Mouse (Mus musculus) kidney, embryonic 16.5 days (tissue): ENCODE results near the gene Scn5a. TPM values are rescaled to one million over a fixed set of nuclear protein-coding genes. Genes with fewer than 3 reads are reported as not detected.

ENCODE experiments used
- ATAC-seq: fragments of 200-750 bp; cut with Nextera tagmentation; 2 replicates; pipeline ENCODE4 v1.8.0; 2017; ENCODE audit warnings: moderate TSS enrichment; ENCODE audit not compliant: low FRiP score, low TSS enrichment
- H3K27ac ChIP-seq: fragments of 300-500 bp; sonication (generic); 2 replicates; pipeline ENCODE4 v1.5.1; 2014; ENCODE audit warnings: low read length
- H3K27me3 ChIP-seq: fragments of 300-500 bp; sonication (generic); 2 replicates; pipeline ENCODE4 v1.6.1; 2014; ENCODE audit warnings: low read length, control low read depth, mixed read lengths; ENCODE audit not compliant: insufficient read depth
- H3K36me3 ChIP-seq: fragments of 300-500 bp; sonication (generic); 2 replicates; pipeline ENCODE4 v1.6.1; 2014; ENCODE audit warnings: low read length, control low read depth, mixed read lengths; ENCODE audit not compliant: insufficient read depth
- H3K4me1 ChIP-seq: fragments of 300-500 bp; sonication (generic); 2 replicates; pipeline ENCODE4 v1.6.1; 2014; ENCODE audit warnings: low read length, control low read depth, mixed read lengths; ENCODE audit not compliant: insufficient read depth
- H3K4me2 ChIP-seq: fragments of 300-500 bp; sonication (generic); replicated peaks from 2 replicates; pipeline ENCODE4 v1.6.1; 2014; ENCODE audit warnings: low read depth, low read length
- H3K4me3 ChIP-seq: fragments of 300-500 bp; sonication (generic); 2 replicates; pipeline ENCODE4 v1.5.1; 2014; ENCODE audit warnings: mild to moderate bottlenecking, low read length
- H3K9ac ChIP-seq: fragments of 300-500 bp; sonication (generic); replicated peaks from 2 replicates; pipeline ENCODE4 v1.6.1; 2014; ENCODE audit warnings: low read length
- H3K9me3 ChIP-seq: fragments of 300-500 bp; sonication (generic); 2 replicates; pipeline ENCODE4 v1.6.1; 2016; ENCODE audit warnings: low read length, control low read depth
- WGBS: fragments of 180-500 bp; shearing (Covaris S2); extraction: QIAGEN DNeasy Blood & Tissue Kit; methylation state at CpG from one replicate; pipeline ENCODE4 v1.1.7; 2014; 5-methylcytosine and 5-hydroxymethylcytosine counted together
- polyA plus RNA-seq: library from polyadenylated mRNA; unstranded; fragments of >200 nt; fragmentation: Nextera tagmentation; extraction: Ambion mirVana; gene quantifications from 2 replicates; pipeline ENCODE4 v1.2.1, GENCODE M21; 2015

Gene Scn5a
- 0.13 and 0.25 TPM in 2 replicates for polyA plus RNA-seq

DNA sequence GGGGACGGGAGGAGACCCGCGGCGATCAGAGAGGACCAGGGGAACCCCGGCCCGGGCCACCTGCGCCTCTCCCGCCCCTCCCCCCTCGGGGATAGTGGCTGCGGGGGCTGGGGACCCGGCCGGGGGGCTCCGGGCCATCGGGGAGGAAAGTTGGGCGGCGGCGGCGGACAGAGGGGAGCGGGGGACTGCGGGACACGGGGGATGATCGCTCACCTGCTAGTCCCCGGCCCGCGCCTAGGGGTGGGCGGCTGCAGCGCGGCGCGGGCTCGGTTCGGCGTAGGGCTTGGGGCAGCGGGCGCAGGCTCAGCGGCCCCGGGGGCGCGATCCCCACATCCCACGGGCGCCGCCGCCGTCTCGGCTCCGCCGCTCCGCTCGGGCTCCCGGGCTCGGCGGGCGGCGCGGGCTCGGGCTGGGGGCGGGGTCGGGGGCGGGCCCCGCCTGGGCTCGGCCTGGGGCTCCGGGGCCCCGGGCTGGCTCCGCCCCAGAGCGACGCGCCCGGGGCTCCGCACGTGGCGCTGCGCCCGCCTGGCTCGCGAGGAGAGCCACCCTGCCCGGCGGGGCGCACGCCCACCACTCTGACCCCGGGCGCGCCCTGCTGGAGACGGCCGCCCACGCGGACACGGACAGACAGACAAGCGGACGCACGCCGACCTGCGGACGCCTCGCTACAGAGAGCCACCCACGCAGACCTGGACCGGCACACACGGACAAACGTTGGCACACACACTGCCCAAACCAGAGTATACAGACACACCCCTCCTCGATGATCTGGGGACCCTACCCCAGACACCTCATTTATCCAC lies at the start of gene Scn5a:
TSS of gene Scn5a (minus strand) at position 381 of the 803 bp plus-strand sequence.
- ATAC-seq: peak; percentile 89
- Histone ChIP-seq H3K36me3 (no peaks in the 10 kb centered on the region), H3K9ac (peak within 1 kb of the TSS; percentile 57), H3K4me3 (peak within 1 kb of the TSS; percentile 58), H3K4me1 (peaks cover 8% of the 10 kb centered on the region; the same call in 1 of the 2 replicates), H3K27me3 (peaks cover 83% of the 10 kb centered on the region), H3K4me2 (peak within 1 kb of the TSS; percentile 86), H3K9me3 (no peaks in the 10 kb centered on the region), H3K27ac (no peak within 1 kb of the TSS)
- WGBS: under 1% methylated on average over 68 of the region's 99 CpGs

DNA sequence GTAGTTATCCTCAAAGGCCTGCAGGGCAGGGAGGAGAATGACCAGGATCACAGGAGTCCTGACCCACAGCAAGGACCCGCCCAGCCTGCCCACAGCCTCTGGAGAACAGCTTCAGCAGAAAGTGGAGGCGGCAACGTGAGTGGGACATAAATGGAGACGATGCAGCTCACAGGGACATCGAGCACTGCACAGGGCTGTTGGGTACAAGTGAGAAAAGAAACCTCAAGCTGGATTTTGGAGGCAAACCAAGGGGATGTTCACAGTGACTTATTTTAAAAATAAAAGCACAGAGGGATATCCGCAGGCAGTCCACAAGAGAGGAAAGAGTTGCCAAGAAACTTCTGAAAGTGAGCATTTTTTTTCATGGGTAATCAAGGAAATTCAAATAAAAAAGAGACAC lies 48.4 kb upstream of the Scn5a start:
- H3K9me3 ChIP-seq: peaks cover 6% of the 10 kb centered on the region; the same call in 1 of the 2 replicates
- H3K9ac ChIP-seq: no peak overlapping the region
- H3K27me3 ChIP-seq: peaks cover 72% of the 10 kb centered on the region
- no peak overlapping the region for H3K4me3 ChIP-seq
- WGBS: 72% methylated on average over 6 of the region's 6 CpGs
- H3K27ac ChIP-seq: no peak overlapping the region
- no peak for ATAC-seq
- H3K4me2 ChIP-seq: no peak overlapping the region
- peaks cover 11% of the 10 kb centered on the region; the same call in 1 of the 2 replicates for H3K4me1 ChIP-seq
- no peaks in the 10 kb centered on the region for H3K36me3 ChIP-seq

DNA sequence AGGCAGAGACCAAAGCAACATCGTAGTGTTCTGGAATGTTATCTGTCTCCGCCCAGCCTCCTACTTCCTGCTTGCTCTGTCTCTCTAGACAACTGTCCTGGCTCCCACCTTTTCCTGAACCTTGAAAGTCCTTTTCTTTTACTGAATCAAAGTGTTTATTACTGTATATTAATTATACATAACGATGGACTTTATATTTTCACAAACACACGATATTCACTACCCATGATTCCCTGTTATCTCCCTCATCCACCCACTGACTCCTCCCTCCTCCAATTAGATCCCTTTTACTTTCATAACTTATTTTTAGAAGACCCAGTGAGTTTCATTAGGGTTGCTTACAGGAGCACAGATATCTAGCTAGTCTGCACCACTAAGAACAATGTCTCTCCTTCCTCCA lies 45.3 kb upstream of the Scn5a start:
- Histone ChIP-seq H3K4me2 (no peak overlapping the region), H3K27ac (no peak overlapping the region), H3K4me1 (no peaks in the 10 kb centered on the region), H3K9me3 (peaks cover 6% of the 10 kb centered on the region; the same call in 1 of the 2 replicates), H3K4me3 (no peak overlapping the region), H3K27me3 (peaks cover 54% of the 10 kb centered on the region), H3K36me3 (no peaks in the 10 kb centered on the region), H3K9ac (no peak overlapping the region)
- 72% methylated on average over 4 of the region's 4 CpGs for WGBS
- ATAC-seq: no peak

DNA sequence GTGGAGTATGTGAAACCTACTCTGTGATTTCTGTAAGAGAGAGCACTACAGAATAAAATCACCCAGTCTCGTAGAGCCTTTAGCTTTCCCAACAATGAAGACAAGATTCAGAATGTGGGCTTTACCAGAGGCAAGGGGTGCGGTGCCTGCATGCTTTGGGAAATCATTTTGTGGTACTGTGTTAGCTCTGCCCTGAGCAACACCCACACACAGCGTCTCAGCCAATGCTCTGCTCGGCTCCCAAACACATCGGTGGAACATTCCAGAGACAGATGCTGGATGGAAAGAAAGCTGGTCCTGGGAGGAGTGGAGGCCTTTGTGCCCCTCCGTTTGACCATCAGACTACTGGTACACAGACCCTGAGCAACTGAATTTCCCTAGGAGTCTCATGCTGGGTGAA lies 36.0 kb upstream of the Scn5a start:
- ATAC-seq: no peak

GRCm38 (mm10) chr9:119610563-119611166 lies 31.8 kb upstream of the Scn5a start:
- no peaks in the 10 kb centered on the region for H3K4me1 ChIP-seq
- H3K4me2 ChIP-seq: no peak overlapping the region
- ATAC-seq: no peak
- no peak overlapping the region for H3K4me3 ChIP-seq
- no peaks in the 10 kb centered on the region for H3K36me3 ChIP-seq
- H3K9ac ChIP-seq: no peak overlapping the region
- 91% methylated on average over 7 of the region's 7 CpGs for WGBS
- no peak overlapping the region for H3K27ac ChIP-seq
- no peaks in the 10 kb centered on the region for H3K9me3 ChIP-seq
- peaks cover 7% of the 10 kb centered on the region for H3K27me3 ChIP-seq

More for the DNA sequence above, 36.0 kb upstream of the Scn5a start:
- Histone ChIP-seq H3K27ac (no peak overlapping the region), H3K9ac (no peak overlapping the region), H3K27me3 (peaks cover 25% of the 10 kb centered on the region), H3K4me3 (no peak overlapping the region), H3K9me3 (no peaks in the 10 kb centered on the region), H3K4me1 (no peaks in the 10 kb centered on the region), H3K4me2 (no peak overlapping the region), H3K36me3 (no peaks in the 10 kb centered on the region)
- 75% methylated on average over 6 of the region's 6 CpGs for WGBS

GRCm38 (mm10) chr9:119606906-119607305 lies 28.1 kb upstream of the Scn5a start:
- H3K27ac ChIP-seq: no peak overlapping the region
- H3K9me3 ChIP-seq: no peaks in the 10 kb centered on the region
- peaks cover 4% of the 10 kb centered on the region; the same call in 1 of the 2 replicates for H3K27me3 ChIP-seq
- no peak overlapping the region for H3K4me2 ChIP-seq
- WGBS: 87% methylated on average over 5 of the region's 5 CpGs
- H3K4me3 ChIP-seq: no peak overlapping the region
- no peaks in the 10 kb centered on the region for H3K36me3 ChIP-seq
- no peak overlapping the region for H3K9ac ChIP-seq
- no peak for ATAC-seq
- no peaks in the 10 kb centered on the region for H3K4me1 ChIP-seq

DNA sequence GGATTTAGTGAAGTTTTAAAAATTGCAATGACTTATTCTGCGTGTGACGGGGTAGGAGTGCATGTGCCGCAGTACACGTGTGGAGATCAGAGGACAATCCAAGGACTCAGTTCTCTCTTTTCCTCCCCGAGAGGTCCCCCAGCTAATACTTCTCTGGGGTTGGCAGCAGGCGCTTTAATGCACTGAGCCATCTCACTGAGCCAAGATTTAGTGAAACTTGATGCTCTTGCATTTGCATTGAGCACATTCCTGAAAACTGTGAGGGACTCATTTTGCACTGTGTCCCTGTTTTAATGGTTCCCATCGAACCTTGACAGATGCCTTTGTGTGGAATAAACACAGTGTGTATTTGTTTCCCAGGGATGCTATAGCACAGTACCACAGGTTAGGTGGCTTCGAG lies 25.8 kb upstream of the Scn5a start:
- Histone ChIP-seq H3K9me3 (peaks cover 5% of the 10 kb centered on the region; the same call in 1 of the 2 replicates), H3K36me3 (no peaks in the 10 kb centered on the region), H3K27ac (no peak overlapping the region), H3K4me3 (no peak overlapping the region), H3K27me3 (peaks cover 4% of the 10 kb centered on the region; the same call in 1 of the 2 replicates), H3K4me2 (no peak overlapping the region), H3K4me1 (no peaks in the 10 kb centered on the region), H3K9ac (no peak overlapping the region)
- ATAC-seq: no peak
- 54% methylated on average over 8 of the region's 8 CpGs for WGBS

DNA sequence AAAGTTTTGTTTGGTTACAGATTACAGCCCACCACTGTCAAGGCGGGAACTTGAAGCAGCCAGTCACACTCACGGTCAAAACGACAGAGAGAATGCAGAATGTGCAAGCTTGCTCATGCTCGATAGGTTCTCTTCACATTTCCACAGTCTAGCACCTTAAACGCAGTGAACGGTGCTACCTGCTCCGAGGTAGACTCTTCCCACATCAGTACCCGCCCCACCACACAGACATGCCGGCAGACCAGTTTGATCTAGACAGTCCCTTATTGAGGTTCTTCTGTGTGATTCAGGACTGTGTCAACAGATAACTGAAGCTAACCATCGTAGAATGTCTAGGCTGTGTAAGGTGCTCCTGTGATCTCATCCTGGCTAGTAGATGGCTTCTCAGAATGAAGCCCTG lies 19.7 kb upstream of the Scn5a start:
- no peaks in the 10 kb centered on the region for H3K36me3 ChIP-seq
- no peaks in the 10 kb centered on the region for H3K4me1 ChIP-seq
- H3K4me2 ChIP-seq: no peak overlapping the region
- no peak for ATAC-seq
- H3K27ac ChIP-seq: no peak overlapping the region
- no peak overlapping the region for H3K9ac ChIP-seq
- 78% methylated on average over 10 of the region's 10 CpGs for whole genome bisulfite sequencing
- H3K9me3 ChIP-seq: peaks cover 5% of the 10 kb centered on the region; the same call in 1 of the 2 replicates
- 0 out of 2 replicates have a peak, but pooled peaks cover 4% of the 10 kb centered on the region for H3K27me3 ChIP-seq
- H3K4me3 ChIP-seq: no peak overlapping the region

DNA sequence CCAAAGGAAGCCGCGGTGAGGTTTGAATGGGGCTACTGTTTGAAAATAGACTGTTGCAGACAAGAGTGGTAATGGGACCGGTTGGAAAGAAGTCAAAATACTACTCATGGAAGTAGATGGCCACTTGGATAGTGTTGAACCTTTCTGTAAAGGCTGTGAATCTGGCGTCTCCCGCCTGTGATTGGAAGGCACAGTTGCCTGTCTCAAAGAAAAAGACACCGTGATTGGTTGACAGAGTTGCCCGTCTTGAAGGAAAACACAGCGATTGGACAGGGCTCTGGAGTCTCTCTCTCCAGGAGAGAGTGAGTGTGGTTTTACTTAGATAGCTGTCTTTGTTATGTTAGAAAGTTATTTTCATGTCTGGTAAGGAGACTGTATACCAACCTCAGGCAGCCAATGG lies 18.5 kb upstream of the Scn5a start:
- H3K9ac ChIP-seq: no peak overlapping the region
- 82% methylated on average over 8 of the region's 8 CpGs for WGBS
- H3K4me2 ChIP-seq: no peak overlapping the region
- ATAC-seq: no peak
- 0 out of 2 replicates have a peak, but pooled peaks cover 4% of the 10 kb centered on the region for H3K27me3 ChIP-seq
- H3K9me3 ChIP-seq: peaks cover 5% of the 10 kb centered on the region; the same call in 1 of the 2 replicates
- H3K27ac ChIP-seq: no peak overlapping the region
- no peaks in the 10 kb centered on the region for H3K4me1 ChIP-seq
- H3K36me3 ChIP-seq: no peaks in the 10 kb centered on the region
- H3K4me3 ChIP-seq: no peak overlapping the region

DNA sequence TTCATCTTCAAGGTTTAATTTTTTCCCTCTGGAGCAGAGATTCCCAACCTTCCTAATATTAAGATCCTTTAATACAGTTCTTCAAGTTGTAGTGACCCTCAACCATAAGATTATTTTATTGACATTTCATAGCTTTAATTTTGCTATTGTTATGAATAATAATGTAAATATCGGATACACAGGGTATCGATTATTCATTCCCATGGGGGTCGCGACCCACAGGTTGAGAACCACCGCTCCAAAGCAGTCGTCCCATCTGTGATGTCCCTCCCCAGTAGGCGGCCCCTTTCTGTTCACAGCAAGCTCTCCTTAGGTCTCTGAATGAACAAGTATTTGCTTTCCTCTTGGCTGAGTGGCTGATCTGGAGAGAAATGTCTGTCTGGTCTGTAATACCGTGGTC lies 10.8 kb upstream of the Scn5a start:
- Histone ChIP-seq H3K36me3 (no peaks in the 10 kb centered on the region), H3K9me3 (no peaks in the 10 kb centered on the region), H3K27me3 (peaks cover 17% of the 10 kb centered on the region), H3K4me1 (peaks cover 7% of the 10 kb centered on the region), H3K4me3 (no peak overlapping the region), H3K9ac (no peak overlapping the region), H3K27ac (no peak overlapping the region), H3K4me2 (no peak overlapping the region)
- WGBS: 88% methylated on average over 8 of the region's 8 CpGs
- no peak for ATAC-seq
